Mouse (Mus musculus): Measurements from ENCODE around the gene Gm49388.
"Not testable (repeated sequence)": the region's sequence is repeated elsewhere in the genome, so short reads cannot be mapped to it uniquely, and the experiment has no call there.

Gm49388 gene

DNA sequence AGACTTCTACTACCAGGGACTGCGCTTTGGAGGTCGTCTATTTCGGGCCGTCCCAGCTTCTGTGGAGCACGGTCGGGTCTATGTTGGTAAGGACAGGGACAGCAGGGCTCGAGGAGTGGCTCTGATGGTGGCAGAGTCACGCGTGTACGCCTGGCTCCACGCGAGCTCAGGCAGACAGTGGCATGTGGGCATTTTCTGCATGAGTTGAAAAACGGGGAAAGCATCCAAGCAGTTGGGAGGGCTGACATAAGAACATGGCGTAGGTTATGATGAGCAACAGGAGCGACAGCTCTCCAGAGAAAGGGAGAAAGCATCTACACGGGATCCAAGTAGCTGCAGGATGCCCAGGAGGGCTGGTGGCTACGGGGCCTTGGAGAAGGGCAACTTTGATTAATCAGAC, 16.9 kb downstream of the Gm49388 start:
- DNase-seq (ENCODE audit: low spot score in 2 of 2), result no peak

DNA sequence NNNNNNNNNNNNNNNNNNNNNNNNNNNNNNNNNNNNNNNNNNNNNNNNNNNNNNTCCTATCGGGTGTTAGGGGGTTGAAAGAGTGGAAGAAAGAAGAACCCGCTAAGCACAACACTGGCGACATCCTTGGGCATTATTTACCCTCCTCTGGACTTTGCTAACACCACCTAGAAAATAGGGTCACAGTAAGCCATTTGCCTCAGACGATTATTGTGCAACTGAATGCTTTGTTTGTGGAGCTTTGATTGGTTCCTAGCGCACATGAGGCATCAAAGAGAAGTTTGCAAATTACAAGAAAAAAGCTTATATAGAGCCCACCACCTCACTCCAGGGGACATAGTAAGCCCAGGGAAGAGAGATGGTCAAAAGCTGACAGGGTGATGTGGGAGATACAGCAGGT, 23.4 kb downstream of the Gm49388 start:
- DNase-seq (ENCODE audit: low spot score in 2 of 2), result no peak

DNA sequence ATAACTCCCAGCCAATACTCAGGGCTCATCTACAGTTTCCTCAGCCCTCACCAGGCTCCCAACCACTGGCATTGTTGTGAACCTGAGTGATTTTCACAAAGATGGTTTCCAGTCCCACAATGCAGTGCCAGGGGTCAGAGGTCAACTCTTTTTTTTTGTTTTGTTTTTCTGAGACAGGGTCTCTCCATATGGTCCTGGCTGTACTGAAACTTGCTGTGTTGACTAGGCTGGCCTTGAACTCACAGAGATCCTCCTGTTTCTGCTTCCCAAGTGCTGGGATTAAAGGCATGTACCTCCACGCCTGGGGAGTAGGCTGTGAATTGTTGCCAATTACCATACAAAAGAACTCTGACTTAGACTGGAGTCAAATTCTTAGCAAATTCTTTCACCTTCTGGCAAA, 24.4 kb downstream of the Gm49388 start:
- no peak for DNase-seq (ENCODE audit: low spot score in 2 of 2)

DNA sequence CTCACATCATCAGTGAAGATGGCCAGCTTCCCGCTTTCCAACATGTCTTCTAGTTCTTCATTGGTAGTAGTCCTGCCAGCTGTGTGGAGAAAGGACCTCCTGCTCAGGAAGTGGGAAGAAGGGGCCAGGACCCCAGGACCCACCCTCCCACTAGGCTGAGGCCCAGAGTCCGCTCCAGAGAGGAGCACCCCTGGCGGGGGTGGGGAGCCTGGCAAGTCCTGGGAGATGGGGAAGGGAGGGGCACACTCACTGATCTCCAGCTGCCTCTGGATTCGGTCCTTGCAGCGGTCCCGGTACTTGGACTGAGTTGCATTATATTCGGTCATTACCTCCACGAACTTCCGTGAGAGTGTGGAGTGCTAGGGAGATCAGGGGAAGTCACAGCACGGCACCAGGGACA, 25.2 kb downstream of the Gm49388 start:
- no peak for DNase-seq (ENCODE audit: low spot score in 2 of 2)

DNA sequence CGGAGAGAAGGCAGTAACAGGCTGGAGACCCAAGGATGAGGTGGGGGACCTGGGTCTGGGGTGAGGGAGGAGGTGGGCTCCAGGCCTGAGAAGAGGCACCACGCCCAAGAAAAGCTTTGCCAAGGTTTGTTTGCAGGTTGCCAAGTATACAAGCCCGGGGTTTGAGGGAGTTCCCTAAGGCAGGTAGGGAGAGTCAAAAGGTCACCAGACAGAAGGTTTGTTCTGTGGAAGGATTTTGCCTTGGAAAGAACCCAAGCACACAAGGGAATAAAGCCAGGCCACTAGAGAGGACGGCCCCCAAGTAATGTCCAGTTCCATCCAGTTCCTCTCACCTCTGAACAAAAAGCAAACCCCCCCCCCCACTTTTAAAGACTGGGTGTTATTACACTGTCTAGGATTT, 25.8 kb downstream of the Gm49388 start:
- DNase-seq (ENCODE audit: low spot score in 2 of 2), result no peak

DNA sequence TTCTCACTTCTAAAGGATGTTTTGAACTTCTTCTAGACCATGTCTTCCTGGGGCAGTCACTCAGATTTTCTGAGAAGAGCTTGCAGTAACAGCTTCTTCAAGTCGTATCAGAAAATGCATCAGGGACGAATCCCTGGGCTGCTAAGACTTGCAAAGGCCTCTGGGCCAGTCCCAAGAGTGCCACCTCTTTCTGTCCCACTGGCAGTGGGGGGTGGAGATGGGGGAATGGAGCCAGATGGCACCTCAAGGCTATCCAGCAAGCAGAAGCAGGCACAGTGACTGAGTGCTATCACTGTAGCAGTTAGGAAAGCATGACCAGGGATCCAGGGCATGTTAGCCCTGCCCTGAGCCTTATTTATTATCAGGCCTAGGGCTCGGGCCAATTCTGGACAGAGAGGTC, 26.9 kb downstream of the Gm49388 start:
- no peak for DNase-seq (ENCODE audit: low spot score in 2 of 2)

DNA sequence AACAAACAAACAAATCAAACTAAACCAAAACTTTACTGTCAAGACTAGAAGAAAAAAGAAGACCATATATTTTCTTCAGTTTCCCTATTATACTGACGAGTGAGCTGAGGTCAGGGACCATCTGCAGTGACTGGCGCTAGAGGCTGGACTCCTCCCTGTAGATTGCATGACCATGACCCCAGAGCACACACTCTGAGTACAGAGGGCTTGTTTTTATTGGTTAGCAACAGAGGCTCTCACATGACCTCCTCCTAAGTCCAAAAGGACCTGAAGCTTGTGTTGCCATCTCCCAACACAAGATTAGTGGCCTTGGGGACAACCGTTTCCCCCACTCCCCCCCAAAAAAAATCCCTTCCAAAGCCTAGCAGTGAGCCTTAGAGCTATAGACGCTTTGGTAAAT, 28.4 kb downstream of the Gm49388 start:
- DNase-seq (ENCODE audit: low spot score in 2 of 2), result no peak

DNA sequence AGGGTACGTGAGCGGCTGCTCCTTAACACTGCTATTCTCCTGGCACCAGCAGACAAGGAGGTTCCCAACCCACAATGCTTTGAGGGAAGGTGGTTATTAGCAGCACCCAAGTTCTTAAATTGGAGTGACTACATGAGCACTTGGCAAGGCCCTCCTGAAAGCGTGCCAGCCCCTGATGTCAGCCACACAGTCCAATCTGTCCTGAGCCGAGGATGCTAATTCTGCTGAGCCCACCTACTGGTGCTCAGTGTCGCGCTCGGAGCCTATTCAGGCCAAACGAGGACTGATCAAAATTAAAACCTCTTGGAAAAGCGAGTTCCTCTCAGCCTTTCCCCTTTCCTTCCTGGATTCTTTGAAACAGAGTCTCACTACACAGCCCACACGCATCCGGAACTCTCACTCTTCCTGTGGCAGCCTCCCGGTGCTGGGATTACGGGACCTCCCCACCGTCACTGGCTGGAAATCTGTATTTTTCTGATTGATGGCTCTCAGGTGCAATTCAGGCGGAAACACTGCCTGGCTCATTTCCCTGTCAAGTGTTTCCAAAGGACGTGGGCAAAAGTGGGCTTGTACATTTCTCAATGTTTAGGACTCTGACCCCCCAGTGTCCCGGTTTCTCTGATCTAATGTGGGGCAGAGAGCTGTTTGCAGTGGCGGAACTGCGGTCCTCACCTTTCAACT, 29.0 kb downstream of the Gm49388 start:
- DNase-seq (ENCODE audit: low spot score in 2 of 2), result no peak

DNA sequence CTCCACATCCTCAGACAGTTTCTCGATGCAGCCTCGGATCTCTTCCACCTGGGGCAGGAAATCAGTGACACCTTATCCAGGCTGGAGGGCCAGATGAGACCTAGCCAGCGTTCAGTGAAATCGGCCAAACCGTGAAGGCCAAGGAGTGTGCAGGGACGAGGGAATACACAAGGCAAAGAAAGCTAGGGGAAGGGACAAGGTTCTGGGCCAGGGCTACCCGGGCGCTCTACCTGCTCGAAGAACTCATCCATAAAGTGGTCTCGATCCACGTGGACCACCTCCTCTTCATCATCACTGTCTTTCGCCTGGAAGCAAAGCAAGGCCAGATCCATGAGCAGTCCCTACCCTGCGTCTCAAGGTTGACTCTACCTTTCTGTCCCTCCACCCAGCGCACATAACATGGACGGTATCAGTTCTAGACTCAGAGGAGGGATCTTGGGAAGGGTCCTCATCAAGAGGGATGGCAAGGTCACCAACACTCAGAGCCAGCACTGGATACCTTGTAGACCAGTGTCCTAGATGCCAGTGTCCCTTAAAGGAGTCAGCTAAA, 29.8 kb downstream of the Gm49388 start:
- DNase-seq (ENCODE audit: low spot score in 2 of 2), result no peak

DNA sequence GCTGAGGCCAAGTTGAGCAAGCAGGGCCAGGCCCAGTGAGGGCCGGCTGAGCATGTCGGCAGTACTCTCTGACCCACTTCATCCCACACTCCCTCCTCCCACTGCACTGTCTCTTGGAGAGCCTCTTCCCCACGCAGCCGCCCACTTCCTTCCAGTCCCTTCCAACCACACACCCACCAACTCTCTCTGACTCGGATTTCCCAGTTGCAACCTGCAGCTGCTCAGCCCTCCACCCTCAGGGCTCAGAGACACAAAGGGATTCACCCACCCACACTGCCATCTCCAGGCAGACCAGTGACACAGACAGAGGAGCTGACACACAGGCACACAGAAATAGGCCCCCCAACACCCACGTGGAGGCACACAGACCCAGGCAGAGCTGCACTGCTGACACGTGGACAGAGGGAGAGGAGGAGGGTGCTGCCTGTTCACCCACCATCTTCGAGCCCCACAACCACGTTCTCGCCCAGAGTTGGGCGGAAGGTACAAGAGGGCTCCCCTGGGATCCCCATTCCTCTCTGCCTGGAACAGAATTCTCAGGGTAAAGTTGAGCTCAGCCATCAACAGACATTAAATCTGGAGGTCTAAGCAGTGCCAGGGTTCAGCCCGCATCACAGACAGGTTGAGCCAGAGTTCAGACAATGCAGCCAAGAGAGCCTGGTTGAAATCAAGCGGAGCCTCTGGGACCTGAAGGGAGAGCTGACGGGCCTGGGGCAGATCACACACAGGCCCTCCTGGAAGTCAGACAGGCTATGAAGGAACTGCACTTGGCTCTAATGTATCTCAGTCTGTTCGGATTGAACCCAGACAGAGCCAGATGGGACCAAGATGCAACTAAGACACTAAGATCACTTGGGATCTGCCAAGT, 30.8 kb downstream of the Gm49388 start:
- peak; percentile 63 to 70 for DNase-seq (ENCODE audit: low spot score in 2 of 2)

DNA sequence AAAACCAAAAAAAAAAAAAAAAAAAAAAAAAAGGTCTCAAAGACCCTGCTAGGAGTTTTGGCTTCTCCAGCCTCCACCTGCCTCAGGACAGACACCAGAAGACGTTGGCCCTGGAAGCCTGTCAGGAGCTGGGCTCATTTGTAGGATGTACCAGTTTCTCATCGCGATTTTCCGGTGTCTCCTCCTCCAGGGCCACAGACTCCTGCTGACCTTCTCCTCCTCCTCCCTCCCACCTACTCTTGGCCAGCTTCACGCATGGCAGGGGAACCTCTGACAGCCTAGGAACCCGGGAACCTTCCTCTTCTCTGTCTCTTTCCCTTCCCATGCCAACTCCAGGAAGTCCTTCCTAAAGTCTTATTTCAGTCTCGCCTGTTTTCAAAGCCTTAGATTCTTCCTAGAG, 31.6 kb downstream of the Gm49388 start:
- no peak for DNase-seq (ENCODE audit: low spot score in 2 of 2)

DNA sequence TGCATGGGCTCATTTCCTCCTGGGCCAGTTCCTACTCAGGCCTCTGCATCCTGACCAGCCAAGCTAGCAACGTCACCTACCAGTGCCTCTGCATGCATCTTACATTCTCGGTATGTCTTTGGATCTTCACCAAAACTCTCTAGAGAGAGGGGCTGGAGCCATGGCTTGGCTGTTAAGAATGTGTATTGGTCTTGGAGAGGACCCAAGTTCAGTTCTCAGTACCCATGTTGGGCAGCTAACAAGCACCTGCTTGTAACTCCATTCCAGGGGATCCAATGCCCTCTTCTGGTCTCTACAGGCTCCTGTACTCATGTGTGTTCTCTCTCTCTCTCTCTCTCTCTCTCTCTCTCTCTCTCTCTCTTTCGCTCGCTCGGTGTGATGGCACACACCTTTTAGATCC, 32.4 kb downstream of the Gm49388 start:
- no peak for DNase-seq (ENCODE audit: low spot score in 2 of 2)

DNA sequence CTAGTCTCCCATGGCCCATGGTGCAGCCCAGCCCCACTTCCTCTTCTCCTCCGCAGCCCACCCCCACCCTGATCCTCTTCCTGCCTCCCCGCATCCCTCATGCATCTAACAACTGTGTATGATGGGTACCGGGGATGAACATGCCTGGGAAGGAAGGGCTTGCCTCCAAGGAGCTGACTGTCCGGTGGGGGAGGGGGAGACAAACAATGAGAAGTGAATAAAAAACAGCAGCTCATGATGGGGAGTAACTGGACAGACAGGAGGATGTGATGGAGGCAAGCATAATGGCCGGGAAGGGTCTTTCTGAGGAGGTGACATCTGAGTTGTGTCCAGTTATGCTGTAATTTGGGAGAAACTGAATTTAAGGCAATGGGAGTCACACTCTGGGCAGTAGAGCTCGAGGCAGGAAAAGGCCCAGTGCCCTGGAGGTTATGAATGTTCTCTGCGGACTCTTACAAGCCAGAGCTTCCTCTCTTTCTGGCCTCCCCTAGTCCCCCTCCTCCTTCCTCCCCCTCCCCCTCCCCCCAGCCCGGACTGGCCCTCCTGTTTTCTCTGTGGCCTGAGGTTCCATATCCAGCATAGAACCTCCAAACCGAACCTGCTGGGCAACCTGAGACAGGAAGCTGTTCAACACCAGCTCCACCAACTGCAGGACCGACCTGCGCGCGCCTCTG, 35.6 kb downstream of the Gm49388 start:
- DNase-seq (ENCODE audit: low spot score in 2 of 2), result no peak

DNA sequence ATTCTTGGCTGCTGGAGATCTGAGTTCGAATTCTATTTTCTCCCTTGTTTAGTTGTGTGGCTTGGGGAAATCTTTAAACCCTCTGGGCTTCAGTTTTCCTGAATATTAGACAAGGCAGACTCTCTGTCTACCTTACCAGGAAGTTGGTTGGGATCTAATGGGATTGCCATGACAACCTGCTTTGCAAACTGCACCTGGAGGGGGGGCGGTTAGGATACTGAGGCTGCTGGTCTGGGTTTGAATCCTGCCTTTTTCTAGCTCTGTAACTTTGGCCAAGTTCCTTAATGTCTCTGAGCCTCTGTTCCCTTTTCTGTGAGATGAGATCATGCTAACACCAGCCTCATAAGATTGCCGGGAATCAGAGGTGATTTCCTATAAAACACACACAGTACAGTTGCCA, 37.1 kb downstream of the Gm49388 start:
- DNase-seq (ENCODE audit: low spot score in 2 of 2), result no peak

DNA sequence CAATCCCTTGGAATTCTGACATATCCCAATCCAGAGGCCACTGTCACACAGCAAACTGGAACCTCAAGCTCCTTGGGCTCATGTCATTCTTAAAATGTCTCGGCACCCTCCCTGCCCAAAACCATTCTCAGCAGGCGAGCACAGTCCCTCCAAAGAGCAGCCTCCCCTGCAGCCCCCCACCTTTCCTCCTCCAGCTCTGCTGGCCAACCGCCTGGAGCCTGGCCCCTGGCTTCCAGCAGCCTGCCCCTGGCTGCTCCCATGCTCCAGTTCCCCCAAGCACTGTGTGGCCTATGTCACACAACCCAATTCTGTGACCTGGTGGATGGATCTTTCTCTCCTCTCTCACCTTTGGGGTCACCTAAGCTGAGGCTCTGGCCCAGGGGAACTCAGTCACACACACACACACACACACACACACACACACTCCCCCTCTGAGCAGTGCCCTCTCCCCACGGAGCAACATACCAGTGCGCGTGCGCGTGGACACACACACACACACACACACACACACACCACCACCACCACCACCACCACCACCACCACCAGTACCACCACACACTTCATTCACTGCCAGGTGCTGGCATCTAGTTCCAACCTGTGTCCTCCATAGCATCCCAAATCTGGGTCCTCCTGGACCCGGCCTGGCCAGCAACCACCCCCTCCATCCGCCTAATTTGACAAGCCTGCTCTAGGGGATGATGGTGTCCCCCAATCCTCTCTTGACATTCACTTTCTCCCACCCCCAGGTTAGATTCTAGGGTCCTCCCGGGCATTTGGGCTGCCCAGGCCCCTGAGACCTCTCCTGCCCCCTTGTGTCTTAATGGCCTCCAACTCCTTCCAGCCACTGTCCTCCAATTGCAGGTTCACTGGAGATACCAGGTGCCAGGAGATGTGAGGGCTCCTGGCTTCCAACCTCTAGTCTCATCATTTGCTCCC, 38.1 kb downstream of the Gm49388 start:
- DNase-seq (ENCODE audit: low spot score in 2 of 2), result no peak

DNA sequence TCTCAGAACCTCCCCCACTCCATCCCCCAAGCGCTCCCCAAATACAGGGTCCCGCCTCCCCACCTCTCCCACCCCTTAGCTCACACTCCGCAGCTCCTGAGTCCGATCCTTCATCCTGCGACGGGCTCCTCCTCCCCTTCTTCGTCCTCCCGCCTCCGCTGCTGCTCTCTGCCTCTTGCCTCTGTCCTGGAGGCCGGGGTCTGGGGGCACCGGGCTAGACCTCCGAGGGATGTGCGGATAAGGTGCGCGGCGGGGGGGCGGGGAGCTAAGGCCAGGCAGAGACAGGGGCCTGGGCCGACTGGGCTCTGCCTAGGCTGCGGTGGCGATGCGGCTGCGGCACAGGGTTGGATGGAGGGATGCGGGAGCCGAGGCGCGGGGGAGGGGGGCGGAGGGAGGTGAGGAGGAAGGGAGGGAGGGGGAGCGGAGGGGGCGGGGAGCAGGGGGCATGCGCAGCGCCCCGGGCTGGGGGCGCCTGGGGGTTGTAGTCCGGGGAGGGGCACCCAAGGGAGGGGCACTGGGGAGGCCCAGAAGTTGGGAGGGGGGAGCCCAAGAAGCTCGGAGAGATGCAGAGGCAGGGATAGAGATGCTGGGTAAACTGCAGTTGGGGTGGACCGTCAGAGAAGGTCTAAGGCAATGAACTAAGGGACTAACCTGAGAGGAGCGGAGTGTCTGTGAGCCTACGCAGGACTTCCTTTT, 38.9 kb downstream of the Gm49388 start, which contains the start of the genes Stx4a and Stx1b:
Gene Stx4a, plus strand, starts transcription at position 119 of the 696 bp plus-strand sequence.
Gene Stx1b, minus strand, starts transcription at position 374 of the 696 bp plus-strand sequence.
- DNase-seq (ENCODE audit: low spot score in 2 of 2), result peak in 1 of 2 experiments; percentile 46

DNA sequence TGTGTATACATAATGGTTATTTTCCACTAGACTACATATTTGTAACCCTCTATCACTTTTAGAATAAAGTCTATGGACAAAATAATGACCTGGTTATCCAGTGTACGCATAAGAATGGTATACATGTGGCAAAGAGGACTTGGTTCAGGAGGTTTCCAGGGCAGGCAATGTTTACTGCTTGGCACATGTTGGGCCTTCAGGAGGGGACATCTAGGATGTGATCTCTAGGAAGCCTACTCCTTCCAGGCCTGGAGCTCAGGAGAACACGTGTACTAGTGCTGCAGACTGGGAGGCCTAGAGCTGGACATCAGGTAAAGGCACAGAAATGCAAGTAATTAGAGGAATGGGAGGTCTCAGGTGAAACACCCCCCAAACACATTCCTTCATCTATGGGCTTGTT, 50.1 kb downstream of the Gm49388 start:
- DNase-seq (ENCODE audit: low spot score in 2 of 2), result no peak

DNA sequence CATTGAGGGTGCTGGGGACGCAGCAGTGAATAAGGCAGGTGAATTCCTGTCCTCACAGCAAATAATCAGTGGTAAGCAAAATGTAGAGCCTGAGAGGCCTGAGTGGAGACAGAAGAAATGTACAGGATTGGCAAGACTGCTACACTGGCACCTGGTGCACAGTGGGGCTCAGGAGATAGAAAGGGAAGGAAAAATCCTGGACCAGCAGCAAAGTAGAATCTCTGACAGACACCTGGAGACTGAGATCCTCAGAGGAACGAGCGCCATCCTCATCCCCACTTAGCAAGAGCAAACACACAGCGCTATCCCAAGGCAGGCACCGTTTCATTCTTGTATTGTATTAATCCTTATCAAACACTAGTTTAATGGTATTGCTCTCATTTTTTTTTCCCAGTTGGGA, 52.1 kb downstream of the Gm49388 start:
- DNase-seq (ENCODE audit: low spot score in 2 of 2), result no peak

DNA sequence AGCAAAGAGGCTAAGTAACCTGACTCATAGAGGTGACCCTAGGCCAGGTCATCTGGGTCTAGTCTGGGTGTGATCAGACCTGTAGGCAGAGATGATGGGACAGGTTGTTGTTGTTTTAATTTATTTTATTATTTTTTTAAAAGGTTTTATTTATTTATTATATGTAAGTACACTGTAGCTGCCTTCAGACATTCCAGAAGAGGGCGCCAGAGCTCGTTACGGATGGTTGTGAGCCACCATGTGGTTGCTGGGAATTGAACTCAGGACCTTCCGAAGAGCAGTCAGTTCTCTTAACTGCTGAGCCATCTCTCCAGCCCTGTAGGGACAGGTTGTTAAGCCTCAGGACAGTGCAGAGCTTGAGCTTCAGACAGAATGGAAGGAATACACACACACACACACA, 52.5 kb downstream of the Gm49388 start:
- not testable (repeated sequence) for DNase-seq (ENCODE audit: low spot score in 2 of 2)

DNA sequence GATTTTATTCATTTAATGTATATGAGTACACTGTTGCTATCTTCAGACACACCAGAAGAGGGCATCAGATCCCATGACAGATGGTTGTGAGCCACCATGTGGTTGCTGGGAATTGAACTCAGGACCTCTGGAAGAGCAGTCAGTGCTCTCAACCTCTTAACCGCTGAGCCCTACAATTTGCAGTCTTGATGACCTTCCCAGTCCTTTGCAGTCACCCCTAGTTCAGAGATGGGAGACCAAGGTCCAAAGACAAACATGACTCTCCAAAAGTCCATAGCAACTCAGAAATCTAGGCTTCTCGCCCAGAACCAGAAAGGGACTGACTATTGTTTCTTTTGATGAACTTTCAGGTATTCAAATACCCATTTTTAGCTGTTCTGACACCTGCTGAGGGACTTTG, 54.6 kb downstream of the Gm49388 start:
- DNase-seq (ENCODE audit: low spot score in 2 of 2), result not testable (repeated sequence)
